Mouse (Mus musculus): ENCODE results near the gene Thra. TPM values are rescaled to one million over a fixed set of nuclear protein-coding genes. Genes with fewer than 3 reads are reported as not detected.

The Thra gene
- total and polyA plus RNA-seq, 3 experiments, result 22.0 to 50.9 TPM; not detected in 1

- Histone ChIP-seq H3K9ac (ENCODE audit: control insufficient read depth, low read depth, low read length, poor library complexity, severe bottlenecking) (no peak overlapping the region), H3K27ac (ENCODE audit: control insufficient read depth, low read depth, low read length) (no peak overlapping the region), H3K4me3 (ENCODE audit: control insufficient read depth in 1 of 2, insufficient read depth in 1 of 2, low read depth in 2 of 2, low read length in 2 of 2) (no peak overlapping the region), H3K36me3 (ENCODE audit: control insufficient read depth in 1 of 2, insufficient read depth in 2 of 2, low read length in 2 of 2) (peaks cover 2 to 6% of the 10 kb centered on the region in 2 experiments), H3K79me2 (ENCODE audit: control insufficient read depth, insufficient read depth, low read length, poor library complexity) (no peaks in the 10 kb centered on the region), H3K27me3 (ENCODE audit: control insufficient read depth in 1 of 2, insufficient read depth in 2 of 2, low read length in 2 of 2) (no peaks in the 10 kb centered on the region), H3K9me3 (replicated peaks; ENCODE audit: insufficient read depth, low read length) (no peaks in the 10 kb centered on the region), H3K4me1 (ENCODE audit: control insufficient read depth in 1 of 2, insufficient read depth in 2 of 2, low read length in 2 of 2) (peaks cover 0 to 7% of the 10 kb centered on the region in 2 experiments; a peak in 2 of 4 replicates)
- TF ChIP-seq MAX (IDR thresholded peaks at IDR 0.05; ENCODE audit: low read length) (no peak), UBTF (IDR thresholded peaks at IDR 0.05; ENCODE audit: borderline replicate concordance, insufficient read depth, low read depth, low read length) (no peak)
- no peak for DNase-seq (ENCODE audit: low read depth, low spot score)
These were observed 26.7 kb upstream of the Thra start for GRCm38 (mm10) chr11:98713703-98714102.

GRCm38 (mm10) chr11:98715946-98716345, 24.5 kb upstream of the Thra start:
- no peak for TF ChIP-seq ZNF384 (IDR thresholded peaks at IDR 0.05; ENCODE audit: low read depth, low read length)
- TF ChIP-seq JUND (IDR thresholded peaks at IDR 0.05; ENCODE audit: low read depth, low read length), result no peak
- TF ChIP-seq CHD2 (IDR thresholded peaks at IDR 0.05; ENCODE audit: low read length), result no peak
- TF ChIP-seq BHLHE40 (IDR thresholded peaks at IDR 0.05; ENCODE audit: borderline replicate concordance, low read depth, low read length), result no peak
- TF ChIP-seq TCF12 (IDR thresholded peaks at IDR 0.05; ENCODE audit: low read depth, low read length), result no peak
- TF ChIP-seq ETS1 (IDR thresholded peaks at IDR 0.05; ENCODE audit: low read depth, low read length), result no peak
- TF ChIP-seq MYB (IDR thresholded peaks at IDR 0.05; ENCODE audit: low read depth, low read length), result no peak
- no peak for TF ChIP-seq POLR2A (IDR thresholded peaks at IDR 0.05; ENCODE audit: control insufficient read depth in 1 of 2, insufficient read depth in 1 of 2, low read depth in 1 of 2, low read length in 2 of 2, poor library complexity in 1 of 2)
- no peak for TF ChIP-seq RCOR1 (IDR thresholded peaks at IDR 0.05; ENCODE audit: low read depth, low read length)
- no peak for TF ChIP-seq GABPA (IDR thresholded peaks at IDR 0.05; ENCODE audit: low read depth, low read length)
- TF ChIP-seq MYC (IDR thresholded peaks at IDR 0.05; ENCODE audit: low read depth, low read length), result no peak
- TF ChIP-seq ZMIZ1 (IDR thresholded peaks at IDR 0.05; ENCODE audit: low read depth, low read length), result no peak
- TF ChIP-seq POLR2AphosphoS2 (IDR thresholded peaks at IDR 0.05; ENCODE audit: low read length), result no peak
- no peak for TF ChIP-seq CHD1 (IDR thresholded peaks at IDR 0.05; ENCODE audit: low read depth, low read length)
- TF ChIP-seq USF2 (IDR thresholded peaks at IDR 0.05; ENCODE audit: borderline replicate concordance in 1 of 2, insufficient read depth in 1 of 2, low read depth in 1 of 2, low read length in 2 of 2), result no peak
- no peak for TF ChIP-seq E2F4 (IDR thresholded peaks at IDR 0.05; ENCODE audit: borderline replicate concordance, low read depth, low read length)
- Histone ChIP-seq H3K4me1 (ENCODE audit: control insufficient read depth in 1 of 2, insufficient read depth in 2 of 2, low read length in 2 of 2) (0 out of 4 replicates have a peak, but pooled peaks cover 0 to 2% of the 10 kb centered on the region in 2 experiments), H3K9ac (ENCODE audit: control insufficient read depth, low read depth, low read length, poor library complexity, severe bottlenecking) (no peak overlapping the region), H3K9me3 (replicated peaks; ENCODE audit: insufficient read depth, low read length) (no peaks in the 10 kb centered on the region), H3K4me3 (ENCODE audit: control insufficient read depth in 1 of 2, insufficient read depth in 1 of 2, low read depth in 2 of 2, low read length in 2 of 2) (no peak overlapping the region), H3K27ac (ENCODE audit: control insufficient read depth, low read depth, low read length) (no peak overlapping the region), H3K79me2 (ENCODE audit: control insufficient read depth, insufficient read depth, low read length, poor library complexity) (no peaks in the 10 kb centered on the region), H3K36me3 (ENCODE audit: control insufficient read depth in 1 of 2, insufficient read depth in 2 of 2, low read length in 2 of 2) (peaks cover 2% of the 10 kb centered on the region in 2 experiments; a peak in 3 of 4 replicates), H3K27me3 (ENCODE audit: control insufficient read depth in 1 of 2, insufficient read depth in 2 of 2, low read length in 2 of 2) (no peaks in the 10 kb centered on the region)
- no peak for DNase-seq (ENCODE audit: low read depth, low spot score)

Data from MEL (cell line).